Mouse (Mus musculus): ENCODE data around the gene Mrpl24.
"Not testable (repeated sequence)": the region's sequence is repeated elsewhere in the genome, so short reads cannot be mapped to it uniquely, and the experiment has no call there.

Mrpl24 gene

DNA sequence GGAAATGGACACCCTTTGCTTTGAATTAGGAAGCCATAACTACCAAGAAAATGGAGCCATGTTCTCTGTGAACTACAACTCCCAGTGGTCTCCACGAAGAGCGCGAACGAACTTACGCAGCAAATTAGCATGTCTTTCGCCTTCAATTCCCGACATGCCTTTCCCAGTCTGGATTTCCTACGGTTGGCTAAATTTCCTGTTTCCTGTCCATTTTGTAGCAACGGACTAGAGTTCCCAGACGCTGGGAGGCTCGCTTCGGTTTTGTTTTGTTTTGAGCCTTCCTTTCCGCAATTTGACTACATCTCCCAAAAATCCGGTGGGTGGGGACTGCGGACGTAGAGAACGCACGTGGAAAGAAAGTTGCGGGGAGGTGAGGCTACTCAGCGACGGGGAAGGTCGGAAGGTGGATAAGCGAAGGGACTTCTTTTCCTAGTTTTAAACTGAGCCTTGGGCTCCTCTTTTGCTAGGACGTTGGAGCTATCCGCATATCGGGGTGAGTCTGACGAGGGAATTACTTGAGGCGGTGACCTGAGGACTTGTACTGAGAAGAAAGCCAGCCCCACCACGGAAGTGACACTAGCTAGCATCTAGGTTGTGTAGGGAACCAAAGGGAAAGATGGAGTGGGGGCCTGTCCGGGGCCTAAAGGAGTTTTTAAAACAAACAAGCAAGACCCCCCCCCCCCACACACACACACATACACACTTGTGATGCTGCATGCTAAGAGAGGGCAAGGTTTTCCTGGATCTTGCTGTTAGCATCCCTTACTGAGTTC is at the start of gene Mrpl24:
TSS of gene Mrpl24 (plus strand) at position 171 of the 773 bp plus-strand sequence.
- peak; percentile 90 to 91 for DNase-seq (ENCODE audit: low spot score in 2 of 2)

DNA sequence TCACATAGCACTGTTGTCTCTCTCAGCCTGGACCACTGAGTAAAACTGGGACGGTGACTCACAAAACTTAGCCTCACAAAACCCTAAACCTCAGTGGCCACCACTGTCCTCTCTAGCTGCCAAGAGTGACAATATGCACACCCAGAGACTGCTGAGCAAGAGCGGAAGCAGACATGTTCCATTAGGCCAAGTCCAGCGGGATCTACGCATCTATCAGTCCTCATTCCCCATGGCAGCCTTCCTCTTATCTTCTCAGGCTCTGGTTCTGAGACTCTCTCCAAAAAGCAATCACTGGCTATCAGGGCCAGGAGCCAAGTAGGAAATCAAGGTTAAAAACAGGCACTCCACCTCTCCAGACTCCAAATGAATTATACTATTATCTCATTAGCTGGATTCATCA is 41.6 kb upstream of the Mrpl24 start:
- no peak for DNase-seq (ENCODE audit: low spot score in 2 of 2)

- DNase-seq (ENCODE audit: low spot score in 2 of 2), result no peak
Measured at GRCm38 (mm10) chr3:87884291-87884690, 35.0 kb upstream of the Mrpl24 start.

- DNase-seq (ENCODE audit: low spot score in 2 of 2), result peak; percentile 32 to 44
Measured at GRCm38 (mm10) chr3:87884708-87885251, 34.5 kb upstream of the Mrpl24 start.

GRCm38 (mm10) chr3:87885281-87886003 is 33.9 kb upstream of the Mrpl24 start, which contains the start of gene Prcc:
Prcc (minus strand) TSS chr3:87885608.
- DNase-seq (ENCODE audit: low spot score in 2 of 2), result peak; percentile 93 to 95

DNA sequence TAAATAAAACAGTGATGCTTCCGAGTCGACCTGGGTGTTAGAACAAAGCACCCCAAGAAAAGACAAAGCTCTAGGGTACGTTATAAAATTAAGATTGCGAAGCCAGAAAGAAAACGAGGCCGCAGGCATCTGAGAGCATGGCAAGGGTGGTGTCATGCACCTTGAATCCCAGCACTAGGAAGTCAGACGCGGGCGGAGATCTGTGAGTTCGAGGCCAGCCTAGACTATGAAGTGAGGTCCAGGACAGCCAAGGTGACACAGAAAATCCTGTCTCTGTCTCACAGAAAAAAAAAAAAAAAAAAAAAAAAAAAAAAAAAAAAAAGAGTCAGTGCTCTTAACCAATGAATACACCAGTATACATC is 33.3 kb upstream of the Mrpl24 start:
- no peak for DNase-seq (ENCODE audit: low spot score in 2 of 2)

GRCm38 (mm10) chr3:87886416-87886815 is 32.9 kb upstream of the Mrpl24 start:
- no peak for DNase-seq (ENCODE audit: low spot score in 2 of 2)

GRCm38 (mm10) chr3:87887400-87887799 is 31.9 kb upstream of the Mrpl24 start:
- not testable (repeated sequence) for DNase-seq (ENCODE audit: low spot score in 2 of 2)

- DNase-seq (ENCODE audit: low spot score in 2 of 2), result no peak
Measured at GRCm38 (mm10) chr3:87891481-87891880, 27.8 kb upstream of the Mrpl24 start.

DNA sequence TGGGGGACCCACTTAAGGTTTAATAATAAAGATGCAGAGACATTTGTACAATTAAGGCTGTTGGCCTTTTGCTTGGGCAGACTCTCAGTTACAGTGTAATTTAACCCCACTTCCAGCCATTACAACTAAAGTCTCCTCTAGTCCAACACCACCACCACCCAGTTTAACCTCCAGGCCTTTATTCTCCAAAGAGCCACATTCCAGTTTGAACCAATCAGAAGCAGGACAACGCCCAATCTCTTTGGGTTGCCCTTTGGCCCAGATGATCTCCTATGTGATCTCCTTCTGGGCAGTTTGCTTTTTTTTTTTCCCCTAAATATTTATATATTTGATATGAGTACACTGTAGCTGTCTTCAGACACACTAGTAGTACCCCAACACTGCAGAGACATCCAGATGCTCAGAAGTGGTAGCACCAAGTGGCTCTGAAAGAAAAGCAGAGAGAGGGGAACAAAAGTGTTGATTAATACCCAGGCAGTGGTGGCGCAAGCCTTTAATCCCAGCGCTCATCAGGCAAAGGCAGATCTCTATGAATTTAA is 25.9 kb upstream of the Mrpl24 start:
- no peak for DNase-seq (ENCODE audit: low spot score in 2 of 2)

- no peak for DNase-seq (ENCODE audit: low spot score in 2 of 2)
Measured at GRCm38 (mm10) chr3:87899266-87899665, 20.0 kb upstream of the Mrpl24 start.

GRCm38 (mm10) chr3:87899776-87900175 is 19.5 kb upstream of the Mrpl24 start:
- no peak for DNase-seq (ENCODE audit: low spot score in 2 of 2)

- DNase-seq (ENCODE audit: low spot score in 2 of 2), result no peak
Measured at GRCm38 (mm10) chr3:87901036-87901624, 18.2 kb upstream of the Mrpl24 start.

GRCm38 (mm10) chr3:87901959-87902358 is 17.3 kb upstream of the Mrpl24 start:
- not testable (repeated sequence) for DNase-seq (ENCODE audit: low spot score in 2 of 2)

GRCm38 (mm10) chr3:87903821-87904220 is 15.5 kb upstream of the Mrpl24 start:
- DNase-seq (ENCODE audit: low spot score in 2 of 2), result no peak

- DNase-seq (ENCODE audit: low spot score in 2 of 2), result peak; percentile 90 to 92
Measured at GRCm38 (mm10) chr3:87905880-87906485, 13.3 kb upstream of the Mrpl24 start, which contains the start of gene Hdgf. Hdgf (plus strand) TSS chr3:87906321.

DNA sequence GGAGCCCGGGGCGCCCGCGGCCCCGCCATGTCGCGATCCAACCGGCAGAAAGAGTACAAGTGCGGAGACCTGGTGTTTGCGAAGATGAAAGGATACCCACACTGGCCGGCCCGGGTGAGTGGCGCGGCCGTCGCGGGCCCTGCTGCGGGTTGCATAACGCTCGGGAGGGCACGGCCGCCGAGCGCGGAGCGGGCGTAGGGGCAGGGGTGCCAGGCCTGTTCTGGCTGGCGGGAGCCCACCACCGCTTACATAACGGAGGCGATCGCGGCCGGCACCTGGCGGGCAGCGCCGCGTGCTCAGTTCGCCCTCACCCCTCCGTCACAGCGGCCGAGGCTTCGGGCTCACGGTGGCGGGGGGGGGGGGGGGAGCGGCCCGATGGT is 12.7 kb upstream of the Mrpl24 start:
- peak in 1 of 2 experiments; percentile 36 for DNase-seq (ENCODE audit: low spot score in 2 of 2)

DNA sequence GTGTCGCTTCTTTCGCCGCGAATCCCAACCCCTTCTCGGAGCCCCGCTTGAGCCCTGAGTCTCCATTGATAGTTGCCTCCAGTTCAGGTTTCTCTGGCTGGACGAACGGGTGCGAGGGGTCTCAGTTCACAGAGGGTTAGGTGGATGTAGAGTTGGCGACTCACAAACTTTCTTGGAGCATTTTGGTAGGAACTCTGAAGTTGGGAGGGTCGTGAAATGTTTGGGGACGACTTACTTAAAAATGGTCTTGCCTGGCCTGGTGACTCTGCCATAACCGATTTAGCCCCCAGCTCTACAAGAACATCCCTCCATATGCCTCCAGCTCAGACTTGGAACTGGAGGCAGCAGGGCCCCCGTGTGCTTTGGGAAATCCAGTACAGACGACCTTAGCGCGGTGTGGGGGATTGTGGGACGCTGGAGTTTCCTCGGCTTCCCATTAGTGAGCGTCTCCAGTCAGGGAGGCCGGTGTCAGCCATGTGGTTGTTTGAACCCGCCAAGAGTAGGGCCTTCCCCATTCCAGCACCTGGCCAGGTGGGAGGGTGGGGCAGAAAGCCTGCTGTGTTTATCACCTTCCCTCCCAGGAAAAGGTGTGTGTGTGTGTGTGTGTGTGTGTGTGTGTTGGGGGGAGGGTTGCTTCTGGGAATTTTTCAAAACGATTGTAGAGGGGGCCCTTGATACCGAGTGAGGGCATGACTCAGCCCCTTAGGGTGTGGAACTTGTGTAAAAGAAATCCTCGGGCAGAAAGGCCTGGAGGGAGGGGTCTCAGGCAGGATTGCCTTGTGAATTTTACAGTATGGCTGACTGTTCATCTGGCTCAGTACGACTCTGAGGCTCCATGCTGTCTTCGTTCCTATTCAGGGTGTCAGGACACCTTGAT is 12.1 kb upstream of the Mrpl24 start:
- DNase-seq (ENCODE audit: low spot score in 2 of 2), result peak in 1 of 2 experiments; percentile 34

DNA sequence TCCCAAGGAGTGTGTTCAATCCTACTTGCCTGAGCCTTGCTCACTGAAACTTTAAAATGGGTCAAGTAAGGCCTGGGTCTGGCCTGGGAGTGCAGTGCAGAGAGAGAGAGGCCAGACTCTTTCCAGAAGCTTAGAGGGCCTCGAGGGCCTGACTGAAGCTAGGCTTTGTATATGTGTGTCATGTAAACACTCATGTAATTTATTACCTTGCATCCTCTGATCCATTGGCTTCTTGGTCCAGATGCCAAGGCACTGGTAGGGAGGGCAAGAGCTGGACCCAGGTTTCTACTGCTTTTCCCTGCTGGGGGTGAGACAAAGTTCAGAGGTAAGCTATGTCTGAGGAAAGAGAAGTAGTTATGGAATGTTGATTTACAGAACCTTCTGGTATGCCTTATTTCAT is 11.4 kb upstream of the Mrpl24 start:
- DNase-seq (ENCODE audit: low spot score in 2 of 2), result no peak

DNA sequence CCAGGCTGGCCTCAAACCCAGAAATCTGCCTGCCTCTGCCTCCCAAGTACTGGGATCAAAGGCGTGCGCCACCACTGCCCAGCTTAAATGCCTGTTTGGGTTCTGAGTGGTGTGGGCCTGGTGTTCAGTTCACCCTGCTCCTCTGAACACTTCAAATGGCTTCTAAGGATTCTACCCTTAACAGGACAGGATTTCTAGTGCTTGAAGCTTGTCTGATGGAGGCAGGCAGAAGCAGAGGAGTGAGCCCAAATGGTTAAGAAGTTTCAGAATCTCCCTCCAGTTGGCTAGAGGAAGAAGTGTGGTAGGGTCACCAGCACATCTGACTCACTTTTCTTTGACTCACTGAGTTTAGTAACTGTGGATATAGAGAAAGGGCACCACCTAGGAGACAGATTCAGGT is 9.9 kb upstream of the Mrpl24 start:
- no peak for DNase-seq (ENCODE audit: low spot score in 2 of 2)

- DNase-seq (ENCODE audit: low spot score in 2 of 2), result no peak
Measured at GRCm38 (mm10) chr3:87909874-87910273, 9.4 kb upstream of the Mrpl24 start.
